Mouse (Mus musculus) kidney, adult 2 months (tissue): Measurements from ENCODE around the gene Glt8d2.

Source experiments
- CTCF ChIP-seq: fragments of 200-500 bp; conservative IDR thresholded peaks from 2 replicates; pipeline ENCODE4 v1.5.1; 2011; ENCODE audit warnings: low read depth, mild to moderate bottlenecking, control low read depth, low read length, moderate library complexity, mixed read lengths; ENCODE audit not compliant: insufficient read depth, insufficient read length
- POLR2A ChIP-seq: fragments of 200-500 bp; IDR thresholded peaks from one replicate; pipeline ENCODE4 v1.6.1; 2011; ENCODE audit warnings: low read depth, low read length, control low read depth

GRCm38 (mm10) chr10:82695956-82696355 lies 5.5 kb upstream of the Glt8d2 start, which contains the start of gene Hcfc2:
- no peak for TF ChIP-seq POLR2A
- no peak for TF ChIP-seq CTCF
